Mouse (Mus musculus) adipose tissue, adult 10 weeks (tissue): Measurements from ENCODE around the gene Sirpb1a. TPM values are rescaled to one million over a fixed set of nuclear protein-coding genes. Genes with fewer than 3 reads are reported as not detected.

Experiments
- polyA plus RNA-seq: library from polyadenylated mRNA; stranded (reverse); fragments of 350-450 nt; fragmentation: Illumina TruSeq; extraction: RNeasy Lipid Tissue Mini Kit (QIAGEN cat#74804); gene quantifications from one replicate; pipeline ENCODE4 v1.2.3, GENCODE M21; 2014; ENCODE audit warnings: low read depth, low replicate concordance

Sirpb1a gene
- 0.89 TPM for polyA plus RNA-seq

GRCm38 (mm10) chr3:15426447-15426846 lies at the start of gene Sirpb1a:
TSS of gene Sirpb1a (minus strand) at chr3:15426520.

GRCm38 (mm10) chr3:15332063-15332462 lies 94.3 kb downstream of the Sirpb1a start, which contains the start of gene Gm9733:
TSS of gene Gm9733 (minus strand) at chr3:15332302.

Other genes starting within 250 kb of the Sirpb1a start
- not detected for gene Gm9733, start 94.2 kb downstream of the Sirpb1a start, polyA plus RNA-seq
- 1.0 TPM for gene Sirpb1b, start 148.5 kb upstream of the Sirpb1a start, polyA plus RNA-seq